Mouse (Mus musculus): ENCODE measurements at regions not wholly inside any gene's neighbourhood (a gene's known extent, or its start where the extent isn't known, plus 50 kb on each side); places are given as distances from the start of the nearest gene placed in this dataset.

DNA sequence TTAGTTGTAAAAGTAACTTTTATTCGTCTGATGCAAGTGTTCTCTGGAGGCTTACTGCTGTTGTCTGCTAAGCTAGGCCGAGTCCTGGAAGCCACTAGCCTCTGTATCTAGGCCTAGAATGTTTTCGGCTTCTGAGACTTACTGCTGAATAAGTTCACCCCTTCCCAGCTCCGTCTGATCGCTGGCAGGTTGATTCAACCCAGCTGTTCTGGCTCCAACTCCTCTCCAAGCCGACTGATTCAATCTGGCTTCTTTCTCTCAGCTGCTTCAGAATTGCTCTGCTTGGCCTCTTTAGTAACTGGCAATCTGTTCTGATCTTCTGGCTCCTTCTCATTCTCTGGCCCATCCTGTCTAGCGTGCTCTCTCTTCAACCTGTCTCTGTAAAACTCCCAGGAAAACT is 285.6 kb downstream of the Vrk1 start:
- TF ChIP-seq MAFK (IDR thresholded peaks at IDR 0.05; ENCODE audit: insufficient read depth, low read depth, low read length) (no peak), ZC3H11A (IDR thresholded peaks at IDR 0.05; ENCODE audit: borderline replicate concordance, low read depth, low read length) (no peak)

All from ES-E14 (cell line).